Mouse (Mus musculus): Measurements from ENCODE around the gene Col11a2. TPM values are rescaled to one million over a fixed set of nuclear protein-coding genes. Genes with fewer than 3 reads are reported as not detected.
"Not testable (repeated sequence)": the region's sequence is repeated elsewhere in the genome, so short reads cannot be mapped to it uniquely, and the experiment has no call there.

The Col11a2 gene
- polyA plus RNA-seq (2015; fragmentation: Nextera tagmentation; extraction: Ambion mirVana) = 0.13 and 0.21 TPM in 2 replicates

- peak within 1 kb of the TSS; percentile 59 for H3K4me2 ChIP-seq (replicated peaks; ENCODE audit: low read depth)
- peaks cover 28% of the 10 kb centered on the region for H3K36me3 ChIP-seq (ENCODE audit: control insufficient read depth, insufficient read depth)
- WGBS = 9% methylated on average over 28 of the region's 28 CpGs
- 0 out of 2 replicates have a peak, but pooled peaks cover 6% of the 10 kb centered on the region for H3K27me3 ChIP-seq (replicated peaks; ENCODE audit: control insufficient read depth, insufficient read depth, low read length)
- no peak within 1 kb of the TSS; the same call in 1 of the 2 replicates for H3K9ac ChIP-seq (ENCODE audit: low read depth, low read length)
- no peaks in the 10 kb centered on the region for H3K9me3 ChIP-seq (ENCODE audit: control insufficient read depth)
- no peaks in the 10 kb centered on the region; the same call in 1 of the 2 replicates for H3K4me1 ChIP-seq (replicated peaks; ENCODE audit: control insufficient read depth, insufficient read depth, low read length)
- H3K4me3 ChIP-seq (ENCODE audit: low read depth, low read length) = peak within 1 kb of the TSS; percentile 11; the same call in 1 of the 2 replicates
- no peak within 1 kb of the TSS for H3K27ac ChIP-seq (ENCODE audit: low read depth, low read length)
- TF ChIP-seq CTCF (IDR thresholded peaks at IDR 0.05; ENCODE audit: low read depth) = 0 out of 2 replicates have a peak, but pooled peaks have one; percentile 4
- peak; percentile 16 for ATAC-seq
Observed at GRCm38 (mm10) chr17:34038878-34039561, at the start of gene Col11a2. Gene Col11a2, plus strand, starts transcription at chr17:34039437.

DNA sequence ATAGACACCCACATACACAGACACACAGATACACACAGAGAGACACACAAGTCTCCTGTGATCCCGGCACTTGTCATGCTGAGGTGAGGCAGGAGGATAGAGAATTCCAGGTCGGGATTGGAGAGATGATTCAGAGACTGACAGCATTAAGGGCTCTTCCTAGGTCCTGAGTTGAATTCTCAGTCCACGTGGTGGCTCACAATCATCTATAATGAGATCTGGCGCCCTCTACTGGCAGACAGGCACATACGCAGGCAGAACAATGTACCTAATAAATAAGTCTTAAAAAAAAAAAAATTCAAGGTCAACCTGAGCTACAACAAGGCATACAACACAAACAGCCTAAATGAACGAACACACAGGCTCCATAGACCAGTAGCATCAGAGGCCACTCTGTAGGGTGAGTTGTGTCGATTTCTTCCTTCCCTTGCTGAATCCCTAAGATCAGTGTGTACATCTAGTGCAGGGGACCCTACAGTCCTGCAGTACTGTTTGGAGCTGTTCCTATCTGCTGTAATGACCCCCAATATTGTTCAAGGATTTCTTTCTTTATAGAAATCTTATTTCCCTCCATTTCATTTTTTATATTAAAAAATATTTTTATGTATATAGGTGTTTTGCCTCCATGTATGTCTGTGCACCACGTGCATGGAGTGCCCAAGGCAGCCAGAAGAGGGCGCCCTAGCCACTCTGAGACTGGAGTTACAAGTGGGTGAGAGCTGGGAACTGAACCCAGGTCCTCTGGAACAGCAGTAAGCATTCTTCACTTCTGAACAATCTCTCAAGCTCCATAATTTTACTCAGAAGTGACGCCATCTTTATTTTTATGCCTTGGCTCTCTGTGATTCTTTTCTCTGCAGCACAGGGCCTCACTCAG, 47.2 kb upstream of the Col11a2 start:
- H3K9me3 ChIP-seq (ENCODE audit: control insufficient read depth) = no peaks in the 10 kb centered on the region
- no peak overlapping the region for H3K27ac ChIP-seq (ENCODE audit: low read depth, low read length)
- peak; percentile 35; the same call in 1 of the 2 replicates for ATAC-seq
- H3K9ac ChIP-seq (ENCODE audit: low read depth, low read length) = no peak overlapping the region
- H3K27me3 ChIP-seq (replicated peaks; ENCODE audit: control insufficient read depth, insufficient read depth, low read length) = no peaks in the 10 kb centered on the region
- H3K4me3 ChIP-seq (ENCODE audit: low read depth, low read length) = no peak overlapping the region
- H3K4me1 ChIP-seq (replicated peaks; ENCODE audit: control insufficient read depth, insufficient read depth, low read length) = no peaks in the 10 kb centered on the region
- TF ChIP-seq CTCF (IDR thresholded peaks at IDR 0.05; ENCODE audit: low read depth) = peak; percentile 87
- 32% methylated on average over 10 of the region's 10 CpGs for WGBS
- H3K36me3 ChIP-seq (ENCODE audit: control insufficient read depth, insufficient read depth) = peaks cover 9% of the 10 kb centered on the region; the same call in 1 of the 2 replicates
- no peak overlapping the region for H3K4me2 ChIP-seq (replicated peaks; ENCODE audit: low read depth)

DNA sequence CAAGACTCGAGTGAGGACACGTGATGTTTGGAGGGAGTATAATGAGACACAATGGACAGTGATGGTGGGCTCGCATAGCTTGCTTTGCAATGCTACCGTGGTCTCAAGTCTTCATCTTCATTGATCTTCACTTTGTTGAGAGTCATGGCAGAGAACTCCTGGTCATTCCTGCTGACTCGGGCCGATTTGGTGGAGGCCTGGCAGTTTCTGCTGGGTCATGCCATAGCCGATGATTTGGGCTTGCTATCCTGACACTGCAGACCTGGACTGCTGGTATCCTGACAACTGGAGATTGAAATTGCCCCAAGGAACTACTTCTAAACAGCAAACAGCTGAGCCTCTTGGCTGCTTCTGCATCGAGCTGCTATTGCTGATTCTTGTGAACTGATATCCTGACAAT, 44.3 kb upstream of the Col11a2 start:
- 90% methylated on average over 8 of the region's 8 CpGs for WGBS
- Histone ChIP-seq H3K4me2 (replicated peaks; ENCODE audit: low read depth) (no peak overlapping the region), H3K27me3 (replicated peaks; ENCODE audit: control insufficient read depth, insufficient read depth, low read length) (no peaks in the 10 kb centered on the region), H3K9ac (ENCODE audit: low read depth, low read length) (no peak overlapping the region), H3K4me1 (replicated peaks; ENCODE audit: control insufficient read depth, insufficient read depth, low read length) (no peaks in the 10 kb centered on the region), H3K4me3 (ENCODE audit: low read depth, low read length) (no peak overlapping the region), H3K36me3 (ENCODE audit: control insufficient read depth, insufficient read depth) (peaks cover 12% of the 10 kb centered on the region; the same call in 1 of the 2 replicates), H3K27ac (ENCODE audit: low read depth, low read length) (no peak overlapping the region), H3K9me3 (ENCODE audit: control insufficient read depth) (no peaks in the 10 kb centered on the region)
- TF ChIP-seq CTCF (IDR thresholded peaks at IDR 0.05; ENCODE audit: low read depth) = no peak
- ATAC-seq = no peak

GRCm38 (mm10) chr17:33995651-33996050, 43.6 kb upstream of the Col11a2 start:
- H3K4me3 ChIP-seq (ENCODE audit: low read depth, low read length) = no peak overlapping the region
- no peak overlapping the region for H3K27ac ChIP-seq (ENCODE audit: low read depth, low read length)
- H3K9me3 ChIP-seq (ENCODE audit: control insufficient read depth) = no peaks in the 10 kb centered on the region
- WGBS = 56% methylated on average over 3 of the region's 3 CpGs
- TF ChIP-seq CTCF (IDR thresholded peaks at IDR 0.05; ENCODE audit: low read depth) = no peak
- no peak overlapping the region for H3K9ac ChIP-seq (ENCODE audit: low read depth, low read length)
- no peaks in the 10 kb centered on the region for H3K27me3 ChIP-seq (replicated peaks; ENCODE audit: control insufficient read depth, insufficient read depth, low read length)
- H3K4me1 ChIP-seq (replicated peaks; ENCODE audit: control insufficient read depth, insufficient read depth, low read length) = no peaks in the 10 kb centered on the region
- H3K36me3 ChIP-seq (ENCODE audit: control insufficient read depth, insufficient read depth) = peaks cover 12% of the 10 kb centered on the region; the same call in 1 of the 2 replicates
- H3K4me2 ChIP-seq (replicated peaks; ENCODE audit: low read depth) = no peak overlapping the region
- ATAC-seq = no peak

GRCm38 (mm10) chr17:33997025-33997424, 42.2 kb upstream of the Col11a2 start:
- not testable (repeated sequence) for ATAC-seq; H3K4me2 ChIP-seq (replicated peaks; ENCODE audit: low read depth); H3K9ac ChIP-seq (ENCODE audit: low read depth, low read length); H3K4me1 ChIP-seq (replicated peaks; ENCODE audit: control insufficient read depth, insufficient read depth, low read length); H3K4me3 ChIP-seq (ENCODE audit: low read depth, low read length); H3K9me3 ChIP-seq (ENCODE audit: control insufficient read depth); H3K27me3 ChIP-seq (replicated peaks; ENCODE audit: control insufficient read depth, insufficient read depth, low read length); H3K27ac ChIP-seq (ENCODE audit: low read depth, low read length)
- H3K36me3 ChIP-seq (ENCODE audit: control insufficient read depth, insufficient read depth) = peaks cover 12% of the 10 kb centered on the region; the same call in 1 of the 2 replicates
- WGBS = 94% methylated on average over 2 of the region's 2 CpGs

DNA sequence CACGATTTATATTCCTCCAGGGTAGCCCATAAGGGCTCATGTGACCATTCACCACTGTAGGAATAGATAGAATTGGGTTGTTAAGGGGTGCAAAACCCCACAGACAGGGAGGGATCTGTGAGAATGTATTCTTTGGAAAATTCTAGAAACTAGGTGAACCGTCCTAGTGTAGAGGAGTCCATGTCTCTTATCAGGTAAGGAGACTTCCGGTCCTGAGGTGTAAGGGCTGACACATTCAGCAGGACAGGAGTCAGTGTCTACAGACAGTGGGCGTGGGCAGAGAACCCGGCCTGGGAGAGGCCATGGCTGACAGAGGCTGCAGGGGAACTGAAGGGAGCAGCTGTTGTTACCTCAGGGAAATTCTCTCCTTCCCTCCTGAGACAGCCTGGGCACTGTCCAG, 40.5 kb upstream of the Col11a2 start:
- H3K9me3 ChIP-seq (ENCODE audit: control insufficient read depth); H3K9ac ChIP-seq (ENCODE audit: low read depth, low read length); H3K27ac ChIP-seq (ENCODE audit: low read depth, low read length); H3K4me1 ChIP-seq (replicated peaks; ENCODE audit: control insufficient read depth, insufficient read depth, low read length); ATAC-seq; H3K27me3 ChIP-seq (replicated peaks; ENCODE audit: control insufficient read depth, insufficient read depth, low read length): not testable (repeated sequence)
- Histone ChIP-seq H3K36me3 (ENCODE audit: control insufficient read depth, insufficient read depth) (peaks cover 12% of the 10 kb centered on the region; the same call in 1 of the 2 replicates), H3K4me2 (replicated peaks; ENCODE audit: low read depth) (peak overlapping the region; percentile 98), H3K4me3 (ENCODE audit: low read depth, low read length) (peak overlapping the region; percentile 75; the same call in 1 of the 2 replicates)
- WGBS = 37% methylated on average over 5 of the region's 5 CpGs

Data from intestine, postnatal 0 days (tissue).